Mouse (Mus musculus): ENCODE data around the gene Shank2.

The Shank2 gene

GRCm38 (mm10) chr7:144421478-144421877 is 419.8 kb downstream of the Shank2 start:
- DNase-seq (ENCODE audit: low spot score) = no peak

- no peak for DNase-seq (ENCODE audit: low spot score)
These were observed 424.2 kb downstream of the Shank2 start for GRCm38 (mm10) chr7:144425953-144426352.

- no peak for DNase-seq (ENCODE audit: low spot score)
These were observed 424.9 kb downstream of the Shank2 start for GRCm38 (mm10) chr7:144426594-144426993.

- DNase-seq (ENCODE audit: low spot score) = no peak
These were observed 425.7 kb downstream of the Shank2 start for GRCm38 (mm10) chr7:144427460-144427859.

- DNase-seq (ENCODE audit: low spot score) = no peak
These were observed 431.2 kb downstream of the Shank2 start for GRCm38 (mm10) chr7:144432920-144433319.

- DNase-seq (ENCODE audit: low spot score) = peak; percentile 54
These were observed 437.1 kb downstream of the Shank2 start for GRCm38 (mm10) chr7:144438811-144439210.

GRCm38 (mm10) chr7:144441466-144441865 is 439.7 kb downstream of the Shank2 start:
- DNase-seq (ENCODE audit: low spot score) = no peak

GRCm38 (mm10) chr7:144441976-144442375 is 440.2 kb downstream of the Shank2 start:
- DNase-seq (ENCODE audit: low spot score) = no peak

GRCm38 (mm10) chr7:144444788-144445187 is 443.1 kb downstream of the Shank2 start:
- DNase-seq (ENCODE audit: low spot score) = no peak

GRCm38 (mm10) chr7:144447146-144447545 is 445.4 kb downstream of the Shank2 start:
- no peak for DNase-seq (ENCODE audit: low spot score)

- DNase-seq (ENCODE audit: low spot score) = no peak
These were observed 446.5 kb downstream of the Shank2 start for GRCm38 (mm10) chr7:144448186-144448585.

GRCm38 (mm10) chr7:144449637-144450570 is 448.2 kb downstream of the Shank2 start:
- DNase-seq (ENCODE audit: low spot score) = peak; percentile 75

- no peak for DNase-seq (ENCODE audit: low spot score)
These were observed 448.9 kb downstream of the Shank2 start for GRCm38 (mm10) chr7:144450661-144451060.

- DNase-seq (ENCODE audit: low spot score) = peak; percentile 15
These were observed 457.2 kb downstream of the Shank2 start for GRCm38 (mm10) chr7:144458881-144459280.

GRCm38 (mm10) chr7:144461246-144461902 is 459.6 kb downstream of the Shank2 start:
- DNase-seq (ENCODE audit: low spot score) = no peak

GRCm38 (mm10) chr7:144462577-144462976 is 460.8 kb downstream of the Shank2 start:
- DNase-seq (ENCODE audit: low spot score) = no peak

GRCm38 (mm10) chr7:144468741-144469140 is 467.0 kb downstream of the Shank2 start:
- DNase-seq (ENCODE audit: low spot score) = no peak

- DNase-seq (ENCODE audit: low spot score) = no peak
These were observed 467.5 kb downstream of the Shank2 start for GRCm38 (mm10) chr7:144469181-144469641.

- no peak for DNase-seq (ENCODE audit: low spot score)
These were observed 468.3 kb downstream of the Shank2 start for GRCm38 (mm10) chr7:144469908-144470544.

GRCm38 (mm10) chr7:144470545-144471059 is 468.9 kb downstream of the Shank2 start, which contains the start of gene Cttn:
Gene Cttn, minus strand, starts transcription at chr7:144471009.
- DNase-seq (ENCODE audit: low spot score) = peak; percentile 82

- no peak for DNase-seq (ENCODE audit: low spot score)
These were observed 469.4 kb downstream of the Shank2 start for GRCm38 (mm10) chr7:144471103-144471502.

GRCm38 (mm10) chr7:144473486-144473885 is 471.8 kb downstream of the Shank2 start:
- DNase-seq (ENCODE audit: low spot score) = no peak

Data from ovary, adult 18-20 months (tissue).